Mouse (Mus musculus) cerebellum, adult 2 months (tissue): ENCODE data around the gene Scn3b.

Experiments
- CTCF ChIP-seq: fragments of 200-500 bp; IDR thresholded peaks from 2 replicates; pipeline ENCODE4 v1.5.1; 2011; ENCODE audit warnings: low read depth, mild to moderate bottlenecking, control low read depth, low read length, moderate library complexity, borderline replicate concordance; ENCODE audit not compliant: insufficient read depth
- POLR2A ChIP-seq: fragments of 200-500 bp; IDR thresholded peaks from 2 replicates; pipeline ENCODE4 v1.6.1; 2011; ENCODE audit warnings: low read length, control low read depth, borderline replicate concordance; ENCODE audit not compliant: insufficient read depth

DNA sequence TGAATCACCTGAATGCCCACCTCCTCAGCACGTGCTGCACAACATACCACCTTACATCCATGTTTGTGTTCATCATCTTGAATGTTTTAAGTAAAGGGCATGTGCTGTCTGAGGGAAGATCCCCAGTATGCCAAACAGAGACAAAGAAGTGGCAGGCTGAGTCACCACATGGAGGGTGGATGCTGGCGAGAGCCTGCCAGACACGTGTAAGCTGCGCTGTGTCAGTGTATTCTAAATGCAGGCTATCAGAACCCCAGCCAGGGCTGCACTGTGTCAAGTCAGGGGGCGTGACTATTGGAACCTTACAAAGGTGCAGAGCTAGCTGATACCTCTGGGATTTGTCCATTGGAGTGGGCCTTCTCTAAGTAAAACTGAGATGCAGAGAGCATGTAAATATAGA, 32.5 kb downstream of the Scn3b start:
- no peak for TF ChIP-seq CTCF
- no peak for TF ChIP-seq POLR2A
